Mouse (Mus musculus): Measurements from ENCODE around the gene Irf2bpl. TPM values are rescaled to one million over a fixed set of nuclear protein-coding genes. Genes with fewer than 3 reads are reported as not detected.

Gene Irf2bpl
- polyA plus RNA-seq, 1 experiment from 2014 or later, result 59.5 TPM

DNA sequence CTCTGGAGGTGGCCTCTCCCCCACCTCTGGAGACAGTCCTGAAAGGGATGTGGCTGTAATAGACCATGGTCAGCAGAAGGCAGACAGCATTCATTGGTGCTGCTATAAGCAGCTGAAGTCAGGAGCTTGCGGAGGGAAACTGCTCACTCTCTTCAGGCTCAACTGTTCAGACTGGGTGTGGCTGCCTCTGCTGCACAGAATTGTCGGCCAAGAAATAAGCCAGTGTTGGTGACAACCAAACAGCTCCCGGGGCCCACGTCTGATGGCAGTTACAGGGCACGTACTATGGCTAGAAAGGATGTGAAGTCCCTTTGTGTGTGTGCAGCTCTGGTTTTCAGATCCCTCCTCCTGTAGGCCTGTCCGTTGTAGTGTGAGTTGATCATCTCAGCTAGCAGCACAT is 30.2 kb upstream of the Irf2bpl start:
- Histone ChIP-seq H3K4me3 (no peak overlapping the region), H3K9me3 (replicated peaks) (no peaks in the 10 kb centered on the region), H3K4me2 (no peak overlapping the region), H3K27me3 (replicated peaks) (no peaks in the 10 kb centered on the region), H3K4me1 (replicated peaks) (peaks cover 43% of the 10 kb centered on the region), H3K9ac (no peak overlapping the region), H3K27ac (ENCODE audit: poor library complexity, severe bottlenecking) (peak overlapping the region; percentile 13; the same call in 1 of the 2 replicates), H3K36me3 (no peaks in the 10 kb centered on the region)
- 42% methylated on average over 6 of the region's 6 CpGs for WGBS
- no peak for ATAC-seq (ENCODE audit: insufficient number of reproducible peaks, low FRiP score)

DNA sequence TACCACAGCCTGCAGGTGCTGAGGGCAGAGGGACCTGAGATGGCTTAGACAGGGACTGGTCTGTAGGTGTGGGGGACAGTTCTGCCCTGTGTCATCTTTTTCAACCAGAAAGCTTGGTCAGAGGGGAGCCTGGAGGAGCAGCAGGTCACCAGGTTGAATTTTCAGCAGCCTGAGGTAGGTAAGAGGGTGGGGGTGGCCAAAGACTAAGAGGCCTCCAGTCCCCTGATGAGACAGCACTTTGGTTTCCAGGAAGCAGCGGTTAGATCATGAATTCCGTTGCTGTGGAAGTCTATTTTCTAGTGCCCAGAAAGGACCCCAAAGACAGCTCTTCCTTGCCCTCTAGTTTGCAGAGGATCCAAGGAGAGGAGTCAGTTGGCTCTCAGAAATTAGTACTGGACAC is 29.8 kb upstream of the Irf2bpl start:
- Histone ChIP-seq H3K9ac (no peak overlapping the region; the same call in 1 of the 2 replicates), H3K36me3 (no peaks in the 10 kb centered on the region), H3K9me3 (replicated peaks) (no peaks in the 10 kb centered on the region), H3K4me2 (no peak overlapping the region), H3K27ac (ENCODE audit: poor library complexity, severe bottlenecking) (0 out of 2 replicates have a peak overlapping the region, but pooled peaks have one; percentile 13), H3K4me3 (no peak overlapping the region), H3K27me3 (replicated peaks) (no peaks in the 10 kb centered on the region), H3K4me1 (replicated peaks) (peaks cover 42% of the 10 kb centered on the region)
- WGBS, result 38% methylated on average over 2 of the region's 2 CpGs
- no peak for ATAC-seq (ENCODE audit: insufficient number of reproducible peaks, low FRiP score)

DNA sequence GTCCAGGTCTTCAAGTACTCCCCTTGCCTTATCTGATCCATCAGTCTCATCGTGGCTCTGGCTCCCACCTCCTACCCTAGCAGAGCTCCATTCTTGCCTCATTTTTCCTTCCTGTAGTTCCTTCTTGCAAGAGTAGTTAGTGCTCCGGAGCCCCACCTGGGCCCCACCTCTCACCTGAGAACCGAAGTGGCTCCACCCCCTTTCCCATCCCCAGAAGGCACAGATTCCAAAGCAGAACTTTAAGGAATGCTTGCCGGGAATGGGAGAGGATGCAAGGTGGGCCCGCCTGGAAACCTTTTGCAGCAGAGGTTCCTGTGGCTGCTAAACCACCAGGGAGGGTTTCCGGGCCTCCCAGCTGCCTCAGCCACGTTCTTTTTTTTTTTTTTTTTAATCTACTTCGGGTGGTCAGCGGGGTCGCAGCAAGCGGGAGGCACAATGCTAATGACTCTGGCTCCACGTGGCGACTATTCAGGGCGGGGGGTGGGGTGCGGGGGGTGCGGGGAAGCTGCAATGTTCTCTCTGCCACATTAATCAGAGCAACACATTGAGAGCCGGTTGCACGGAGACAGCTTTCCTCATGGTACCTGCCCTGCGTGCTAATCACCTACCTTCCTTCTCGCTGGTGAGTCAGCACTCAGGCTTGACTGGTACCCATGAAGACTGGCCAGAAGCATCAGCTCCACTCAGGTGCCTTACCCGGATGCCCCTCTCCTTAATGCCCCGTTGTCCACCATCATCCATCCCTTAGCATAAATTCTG is 27.9 kb upstream of the Irf2bpl start:
- 7% methylated on average over 22 of the region's 22 CpGs for WGBS
- no peaks in the 10 kb centered on the region for H3K36me3 ChIP-seq
- peak overlapping the region; percentile 5; the same call in 1 of the 2 replicates for H3K9ac ChIP-seq
- no peak for ATAC-seq (ENCODE audit: insufficient number of reproducible peaks, low FRiP score)
- H3K27me3 ChIP-seq (replicated peaks), result no peaks in the 10 kb centered on the region
- no peak overlapping the region for H3K27ac ChIP-seq (ENCODE audit: poor library complexity, severe bottlenecking)
- H3K9me3 ChIP-seq (replicated peaks), result no peaks in the 10 kb centered on the region
- no peak overlapping the region for H3K4me3 ChIP-seq
- peaks cover 31% of the 10 kb centered on the region for H3K4me1 ChIP-seq (replicated peaks)
- H3K4me2 ChIP-seq, result peak overlapping the region; percentile 53

DNA sequence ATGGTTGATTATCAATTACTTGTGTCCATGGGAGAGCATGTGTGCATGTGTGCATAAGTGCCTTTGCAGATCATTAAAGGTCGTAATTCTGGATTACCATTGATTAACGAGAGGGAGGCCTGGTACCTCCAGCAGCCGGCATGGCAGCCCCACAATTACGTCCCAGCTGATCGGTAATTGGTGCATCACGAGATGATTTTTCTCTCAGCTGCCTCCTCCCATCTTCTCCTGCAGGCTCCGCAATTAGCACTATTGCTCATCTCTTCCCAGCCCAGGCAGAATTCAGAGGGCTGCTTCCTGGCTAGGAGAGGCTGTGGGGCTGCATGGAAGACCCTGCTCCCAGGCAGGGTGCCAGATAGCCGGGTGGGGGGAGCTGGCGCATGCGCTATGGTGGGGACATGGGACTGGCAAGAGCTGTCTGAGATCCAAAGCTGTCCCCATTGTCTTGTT is 26.9 kb upstream of the Irf2bpl start:
- WGBS, result 63% methylated on average over 10 of the region's 10 CpGs
- Histone ChIP-seq H3K27me3 (replicated peaks) (no peaks in the 10 kb centered on the region), H3K9ac (no peak overlapping the region), H3K36me3 (no peaks in the 10 kb centered on the region), H3K4me1 (replicated peaks) (peaks cover 31% of the 10 kb centered on the region), H3K9me3 (replicated peaks) (no peaks in the 10 kb centered on the region), H3K4me3 (no peak overlapping the region), H3K27ac (ENCODE audit: poor library complexity, severe bottlenecking) (no peak overlapping the region), H3K4me2 (no peak overlapping the region)
- no peak for ATAC-seq (ENCODE audit: insufficient number of reproducible peaks, low FRiP score)

DNA sequence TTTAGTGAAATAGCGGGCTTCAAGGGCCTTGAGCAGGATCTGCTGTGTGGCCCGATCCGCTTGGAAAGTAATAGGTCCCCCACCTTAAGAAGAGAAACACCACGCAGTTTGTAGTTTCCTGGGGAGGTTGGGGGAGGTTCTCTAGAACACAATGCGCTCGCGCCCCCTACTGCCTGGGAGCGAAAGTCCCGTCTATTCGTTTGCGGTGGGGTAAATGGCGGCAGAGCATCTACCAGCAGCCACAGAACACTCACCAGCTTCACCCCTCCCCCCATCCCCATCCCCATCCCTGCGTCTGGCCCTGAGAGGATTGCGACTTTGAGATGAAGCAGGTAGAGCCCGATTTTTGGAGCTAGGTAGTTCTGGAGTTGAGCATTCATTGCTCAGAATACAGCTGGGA is 21.8 kb upstream of the Irf2bpl start:
- H3K4me3 ChIP-seq, result no peak overlapping the region
- no peak overlapping the region for H3K4me2 ChIP-seq
- no peak overlapping the region for H3K9ac ChIP-seq
- ATAC-seq (ENCODE audit: insufficient number of reproducible peaks, low FRiP score), result no peak; the same call in 1 of the 2 replicates
- peaks cover 11% of the 10 kb centered on the region for H3K4me1 ChIP-seq (replicated peaks)
- no peaks in the 10 kb centered on the region for H3K9me3 ChIP-seq (replicated peaks)
- 3% methylated on average over 15 of the region's 15 CpGs for WGBS
- H3K27me3 ChIP-seq (replicated peaks), result no peaks in the 10 kb centered on the region
- no peak overlapping the region for H3K27ac ChIP-seq (ENCODE audit: poor library complexity, severe bottlenecking)
- no peaks in the 10 kb centered on the region for H3K36me3 ChIP-seq

DNA sequence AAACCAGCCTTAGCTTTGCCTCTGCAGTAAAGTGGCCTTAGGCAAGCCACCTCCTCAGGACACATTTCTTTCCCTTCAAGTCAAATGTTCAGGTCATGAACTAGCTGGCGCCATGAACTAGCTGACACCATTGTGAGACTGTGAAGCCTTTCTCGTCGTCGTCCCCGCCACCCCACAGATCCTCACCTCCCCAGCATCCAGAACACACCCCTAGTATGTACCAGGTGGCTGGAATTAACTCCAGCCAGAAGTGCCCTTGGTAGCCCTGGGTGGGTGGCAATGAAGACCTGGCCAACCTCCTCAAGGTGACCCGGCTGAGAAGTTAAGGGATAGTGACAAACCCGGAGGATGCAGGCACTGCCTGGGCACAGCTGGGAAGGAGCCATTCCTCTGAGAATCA is 21.3 kb upstream of the Irf2bpl start:
- no peak overlapping the region for H3K4me2 ChIP-seq
- 57% methylated on average over 7 of the region's 7 CpGs for WGBS
- H3K27ac ChIP-seq (ENCODE audit: poor library complexity, severe bottlenecking), result no peak overlapping the region
- no peaks in the 10 kb centered on the region for H3K27me3 ChIP-seq (replicated peaks)
- no peak overlapping the region for H3K9ac ChIP-seq
- H3K4me1 ChIP-seq (replicated peaks), result peaks cover 12% of the 10 kb centered on the region
- no peaks in the 10 kb centered on the region for H3K36me3 ChIP-seq
- H3K4me3 ChIP-seq, result no peak overlapping the region
- H3K9me3 ChIP-seq (replicated peaks), result no peaks in the 10 kb centered on the region
- no peak for ATAC-seq (ENCODE audit: insufficient number of reproducible peaks, low FRiP score)

DNA sequence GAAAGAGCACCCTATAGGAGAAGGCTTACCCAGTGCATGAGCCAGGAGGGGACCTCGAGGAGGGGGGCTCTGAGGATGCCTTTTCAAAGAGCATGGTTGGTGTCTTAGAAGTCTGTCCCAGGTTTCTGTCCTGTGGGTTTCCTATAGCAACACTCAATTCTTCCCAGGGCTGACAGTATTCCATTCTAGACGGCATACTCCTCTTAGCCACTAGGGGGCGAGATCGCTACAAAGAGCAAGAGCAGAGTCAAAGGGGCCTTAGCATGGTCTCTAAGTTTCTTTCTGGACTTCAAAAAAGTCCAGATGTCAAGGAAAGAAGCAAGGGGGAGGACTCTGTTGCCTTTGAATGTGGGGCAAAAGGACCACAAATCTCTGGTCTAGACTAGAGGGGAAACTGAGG is 20.6 kb upstream of the Irf2bpl start:
- H3K4me2 ChIP-seq, result no peak overlapping the region
- H3K9ac ChIP-seq, result no peak overlapping the region
- WGBS, result 22% methylated on average over 4 of the region's 4 CpGs
- no peak for ATAC-seq (ENCODE audit: insufficient number of reproducible peaks, low FRiP score)
- H3K36me3 ChIP-seq, result no peaks in the 10 kb centered on the region
- H3K9me3 ChIP-seq (replicated peaks), result no peaks in the 10 kb centered on the region
- no peak overlapping the region for H3K4me3 ChIP-seq
- no peaks in the 10 kb centered on the region for H3K27me3 ChIP-seq (replicated peaks)
- peaks cover 17% of the 10 kb centered on the region for H3K4me1 ChIP-seq (replicated peaks)
- no peak overlapping the region for H3K27ac ChIP-seq (ENCODE audit: poor library complexity, severe bottlenecking)

DNA sequence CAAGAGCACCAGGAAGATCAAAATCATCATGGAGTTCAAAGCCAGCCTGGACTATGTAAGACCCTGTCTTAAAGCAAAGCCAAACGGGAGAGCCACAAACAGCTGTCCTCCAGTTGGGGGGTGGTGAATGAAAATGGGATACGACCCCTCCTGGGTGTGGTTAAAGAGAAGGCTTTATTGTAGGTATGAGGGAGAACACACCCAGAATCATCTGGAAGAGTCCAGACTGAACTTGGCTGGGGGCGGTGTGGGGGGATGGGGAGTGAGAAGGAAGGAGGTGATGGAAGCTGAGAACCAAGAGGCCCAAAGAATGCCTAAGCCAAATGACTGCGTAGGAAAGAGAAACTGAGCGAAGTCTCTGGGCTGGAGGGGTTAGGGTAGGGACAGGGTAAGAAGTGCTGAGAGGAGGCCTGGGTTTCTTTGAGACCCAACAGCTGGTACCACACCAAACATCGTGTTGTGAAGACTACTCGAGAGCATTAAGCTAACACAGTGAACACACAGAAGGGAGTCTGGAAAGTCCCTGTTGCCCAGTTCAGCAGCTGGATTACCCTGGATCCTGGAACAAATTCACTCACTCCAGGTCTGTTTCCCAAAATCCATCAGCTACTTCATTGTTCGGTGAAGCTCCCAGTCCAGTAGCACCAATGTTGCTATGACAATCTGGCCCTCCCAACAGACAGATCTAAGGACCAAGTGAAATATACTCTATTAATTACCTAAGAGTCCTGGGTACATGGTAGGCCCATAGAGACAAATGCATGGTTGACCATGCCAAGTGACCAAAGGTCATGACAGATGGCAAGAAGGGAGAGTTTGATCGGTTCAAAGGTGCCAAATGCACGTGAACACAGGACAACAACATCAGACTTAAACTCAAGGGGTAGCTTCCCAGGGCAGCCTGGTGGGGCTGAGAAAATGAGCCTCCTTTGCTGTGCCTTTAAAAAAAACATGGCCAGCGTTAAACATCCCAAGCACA is 19.5 kb upstream of the Irf2bpl start:
- Histone ChIP-seq H3K4me2 (no peak overlapping the region), H3K27me3 (replicated peaks) (no peaks in the 10 kb centered on the region), H3K9ac (no peak overlapping the region), H3K9me3 (replicated peaks) (no peaks in the 10 kb centered on the region), H3K36me3 (no peaks in the 10 kb centered on the region), H3K27ac (ENCODE audit: poor library complexity, severe bottlenecking) (no peak overlapping the region), H3K4me1 (replicated peaks) (peaks cover 25% of the 10 kb centered on the region), H3K4me3 (no peak overlapping the region)
- WGBS, result 79% methylated on average over 11 of the region's 11 CpGs
- no peak for ATAC-seq (ENCODE audit: insufficient number of reproducible peaks, low FRiP score)

DNA sequence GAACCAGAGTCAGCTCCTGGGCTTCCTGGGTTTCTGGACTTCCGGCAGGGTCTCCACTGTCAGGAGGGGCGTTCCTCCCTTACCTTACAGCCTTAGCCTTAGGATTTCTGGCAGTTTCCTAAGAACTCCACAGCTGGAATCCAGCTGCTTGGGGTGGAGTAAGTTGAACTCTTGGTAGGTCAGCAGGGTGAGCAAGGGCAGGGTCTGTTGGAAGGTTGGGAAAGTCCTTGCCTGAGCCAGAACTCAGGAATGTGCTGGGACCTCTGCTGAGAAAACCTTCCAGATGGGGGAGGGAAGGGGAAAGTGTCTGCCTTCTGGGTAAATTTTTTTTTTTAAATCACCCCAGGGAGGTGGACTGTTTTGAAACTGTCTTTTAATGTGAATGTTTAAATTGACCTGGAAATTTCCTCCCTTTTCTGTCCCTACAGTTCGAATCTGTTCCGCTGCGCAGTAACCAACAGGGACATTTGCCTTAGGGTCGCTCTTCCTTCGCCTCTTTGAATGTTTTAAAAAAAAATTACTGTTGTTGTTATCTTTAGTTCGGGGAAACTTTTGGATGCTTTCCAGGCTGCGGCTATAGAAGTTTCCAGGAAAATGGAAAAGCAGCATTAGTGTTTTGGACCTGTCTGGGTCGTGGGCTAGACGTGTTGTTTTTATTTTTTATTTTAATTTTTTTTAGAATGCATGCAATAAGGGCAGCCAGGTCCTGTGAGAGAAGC is 15.0 kb upstream of the Irf2bpl start:
- H3K4me3 ChIP-seq, result no peak overlapping the region
- H3K4me1 ChIP-seq (replicated peaks), result peaks cover 60% of the 10 kb centered on the region
- H3K4me2 ChIP-seq, result peak overlapping the region; percentile 27
- H3K36me3 ChIP-seq, result no peaks in the 10 kb centered on the region
- H3K9me3 ChIP-seq (replicated peaks), result no peaks in the 10 kb centered on the region
- WGBS, result 46% methylated on average over 11 of the region's 11 CpGs
- H3K9ac ChIP-seq, result 0 out of 2 replicates have a peak overlapping the region, but pooled peaks have one; percentile 17
- H3K27ac ChIP-seq (ENCODE audit: poor library complexity, severe bottlenecking), result peak overlapping the region; percentile 85
- no peak for ATAC-seq (ENCODE audit: insufficient number of reproducible peaks, low FRiP score)
- no peaks in the 10 kb centered on the region for H3K27me3 ChIP-seq (replicated peaks)

DNA sequence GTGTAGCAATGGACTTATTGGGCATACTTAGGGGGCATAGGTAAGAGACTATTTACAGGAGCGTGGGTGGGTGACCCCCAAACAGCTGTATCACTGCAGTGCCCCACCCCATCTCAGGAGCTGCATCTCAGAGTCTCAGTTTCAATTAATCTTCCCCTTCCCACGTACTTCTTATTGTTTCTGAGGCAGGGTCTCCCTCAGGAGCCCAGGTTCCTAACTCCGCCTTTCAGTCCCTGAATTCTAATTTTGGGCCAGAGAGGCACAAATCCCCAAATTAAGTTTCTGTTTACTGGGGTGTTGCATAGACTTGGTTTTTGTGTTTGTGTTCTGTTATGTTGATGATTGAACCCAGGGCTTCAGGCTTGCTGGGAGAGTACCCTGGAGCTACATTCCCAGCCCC is 13.8 kb upstream of the Irf2bpl start:
- Histone ChIP-seq H3K9ac (peak overlapping the region; percentile 46), H3K27ac (ENCODE audit: poor library complexity, severe bottlenecking) (peak overlapping the region; percentile 95), H3K27me3 (replicated peaks) (no peaks in the 10 kb centered on the region), H3K4me3 (no peak overlapping the region), H3K36me3 (no peaks in the 10 kb centered on the region), H3K4me1 (replicated peaks) (peaks cover 63% of the 10 kb centered on the region), H3K9me3 (replicated peaks) (no peaks in the 10 kb centered on the region), H3K4me2 (no peak overlapping the region)
- no peak for ATAC-seq (ENCODE audit: insufficient number of reproducible peaks, low FRiP score)
- 61% methylated on average over 3 of the region's 3 CpGs for WGBS

Data from heart, embryonic 12.5 days (tissue).